Mouse (Mus musculus): ENCODE measurements at regions not wholly inside any gene's neighbourhood (a gene's known extent, or its start where the extent isn't known, plus 50 kb on each side); places are given as distances from the start of the nearest gene placed in this dataset.

- H3K27me3 ChIP-seq (ENCODE audit: control insufficient read depth): no peaks in the 10 kb centered on the region
- no peaks in the 10 kb centered on the region for H3K36me3 ChIP-seq (ENCODE audit: control insufficient read depth)
- TF ChIP-seq GATA1 (IDR thresholded peaks at IDR 0.05; ENCODE audit: low read length) (no peak), TAL1 (IDR thresholded peaks at IDR 0.05; ENCODE audit: low read length) (no peak)
- H3K4me3 ChIP-seq (replicated peaks): no peak overlapping the region
- no peaks in the 10 kb centered on the region for H3K4me1 ChIP-seq (ENCODE audit: control insufficient read depth)
- H3K9me3 ChIP-seq (ENCODE audit: control insufficient read depth, low read length): no peaks in the 10 kb centered on the region
Observed at GRCm38 (mm10) chr10:120587179-120587578, 110.9 kb upstream of the Hmga2 start.

- Histone ChIP-seq H3K4me3 (replicated peaks) (no peak overlapping the region), H3K36me3 (ENCODE audit: control insufficient read depth) (no peaks in the 10 kb centered on the region), H3K27me3 (ENCODE audit: control insufficient read depth) (no peaks in the 10 kb centered on the region), H3K4me1 (ENCODE audit: control insufficient read depth) (no peaks in the 10 kb centered on the region), H3K9me3 (ENCODE audit: control insufficient read depth, low read length) (no peaks in the 10 kb centered on the region)
- TF ChIP-seq GATA1 (IDR thresholded peaks at IDR 0.05; ENCODE audit: low read length) (no peak), TAL1 (IDR thresholded peaks at IDR 0.05; ENCODE audit: low read length) (no peak)
Observed at GRCm38 (mm10) chr10:120582497-120582896, 106.2 kb upstream of the Hmga2 start.

GRCm38 (mm10) chr10:120581547-120581946 is 105.3 kb upstream of the Hmga2 start:
- TF ChIP-seq GATA1 (IDR thresholded peaks at IDR 0.05; ENCODE audit: low read length): no peak
- Histone ChIP-seq H3K4me1 (ENCODE audit: control insufficient read depth) (no peaks in the 10 kb centered on the region), H3K4me3 (replicated peaks) (no peak overlapping the region), H3K9me3 (ENCODE audit: control insufficient read depth, low read length) (no peaks in the 10 kb centered on the region), H3K36me3 (ENCODE audit: control insufficient read depth) (no peaks in the 10 kb centered on the region), H3K27me3 (ENCODE audit: control insufficient read depth) (no peaks in the 10 kb centered on the region)

- H3K4me1 ChIP-seq (ENCODE audit: control insufficient read depth): no peaks in the 10 kb centered on the region
- TF ChIP-seq GATA1 (IDR thresholded peaks at IDR 0.05; ENCODE audit: low read length): no peak
- TF ChIP-seq TAL1 (IDR thresholded peaks at IDR 0.05; ENCODE audit: low read length): no peak
- H3K36me3 ChIP-seq (ENCODE audit: control insufficient read depth): no peaks in the 10 kb centered on the region
- H3K27me3 ChIP-seq (ENCODE audit: control insufficient read depth): no peaks in the 10 kb centered on the region
- H3K9me3 ChIP-seq (ENCODE audit: control insufficient read depth, low read length): no peaks in the 10 kb centered on the region
- H3K4me3 ChIP-seq (replicated peaks): no peak overlapping the region
Observed at GRCm38 (mm10) chr10:120576886-120577285, 100.6 kb upstream of the Hmga2 start.

GRCm38 (mm10) chr10:120576148-120576547 is 99.9 kb upstream of the Hmga2 start:
- no peaks in the 10 kb centered on the region for H3K4me1 ChIP-seq (ENCODE audit: control insufficient read depth)
- H3K9me3 ChIP-seq (ENCODE audit: control insufficient read depth, low read length): no peaks in the 10 kb centered on the region
- H3K27me3 ChIP-seq (ENCODE audit: control insufficient read depth): no peaks in the 10 kb centered on the region
- no peaks in the 10 kb centered on the region for H3K36me3 ChIP-seq (ENCODE audit: control insufficient read depth)
- H3K4me3 ChIP-seq (replicated peaks): no peak overlapping the region
- TF ChIP-seq TAL1 (IDR thresholded peaks at IDR 0.05; ENCODE audit: low read length): no peak
- no peak for TF ChIP-seq GATA1 (IDR thresholded peaks at IDR 0.05; ENCODE audit: low read length)

- H3K36me3 ChIP-seq (ENCODE audit: control insufficient read depth): no peaks in the 10 kb centered on the region
- TF ChIP-seq TAL1 (IDR thresholded peaks at IDR 0.05; ENCODE audit: low read length): no peak
- TF ChIP-seq GATA1 (IDR thresholded peaks at IDR 0.05; ENCODE audit: low read length): no peak
Observed at GRCm38 (mm10) chr10:120571340-120571739, 95.1 kb upstream of the Hmga2 start.

GRCm38 (mm10) chr10:120565992-120566391 is 89.7 kb upstream of the Hmga2 start:
- 0 out of 2 replicates have a peak, but pooled peaks cover 3% of the 10 kb centered on the region for H3K27me3 ChIP-seq (ENCODE audit: control insufficient read depth)
- no peaks in the 10 kb centered on the region for H3K4me1 ChIP-seq (ENCODE audit: control insufficient read depth)
- no peaks in the 10 kb centered on the region for H3K36me3 ChIP-seq (ENCODE audit: control insufficient read depth)
- no peak overlapping the region for H3K4me3 ChIP-seq (replicated peaks)
- TF ChIP-seq TAL1 (IDR thresholded peaks at IDR 0.05; ENCODE audit: low read length) (no peak), GATA1 (IDR thresholded peaks at IDR 0.05; ENCODE audit: low read length) (no peak)
- H3K9me3 ChIP-seq (ENCODE audit: control insufficient read depth, low read length): peaks cover 3% of the 10 kb centered on the region; the same call in 1 of the 2 replicates

More at GRCm38 (mm10) chr10:120571340-120571739, 95.1 kb upstream of the Hmga2 start:
- H3K9me3 ChIP-seq (ENCODE audit: control insufficient read depth, low read length): no peaks in the 10 kb centered on the region
- H3K27me3 ChIP-seq (ENCODE audit: control insufficient read depth): no peaks in the 10 kb centered on the region
- no peaks in the 10 kb centered on the region for H3K4me1 ChIP-seq (ENCODE audit: control insufficient read depth)
- H3K4me3 ChIP-seq (replicated peaks): no peak overlapping the region

GRCm38 (mm10) chr10:120564859-120565258 is 88.6 kb upstream of the Hmga2 start:
- no peak overlapping the region for H3K4me3 ChIP-seq (replicated peaks)
- H3K4me1 ChIP-seq (ENCODE audit: control insufficient read depth): no peaks in the 10 kb centered on the region
- TF ChIP-seq TAL1 (IDR thresholded peaks at IDR 0.05; ENCODE audit: low read length) (no peak), GATA1 (IDR thresholded peaks at IDR 0.05; ENCODE audit: low read length) (no peak)
- peaks cover 7% of the 10 kb centered on the region; the same call in 1 of the 2 replicates for H3K9me3 ChIP-seq (ENCODE audit: control insufficient read depth, low read length)
- 0 out of 2 replicates have a peak, but pooled peaks cover 3% of the 10 kb centered on the region for H3K27me3 ChIP-seq (ENCODE audit: control insufficient read depth)
- no peaks in the 10 kb centered on the region for H3K36me3 ChIP-seq (ENCODE audit: control insufficient read depth)

GRCm38 (mm10) chr10:120563926-120564325 is 87.7 kb upstream of the Hmga2 start:
- Histone ChIP-seq H3K27me3 (ENCODE audit: control insufficient read depth) (0 out of 2 replicates have a peak, but pooled peaks cover 3% of the 10 kb centered on the region), H3K4me1 (ENCODE audit: control insufficient read depth) (no peaks in the 10 kb centered on the region), H3K36me3 (ENCODE audit: control insufficient read depth) (no peaks in the 10 kb centered on the region), H3K4me3 (replicated peaks) (no peak overlapping the region), H3K9me3 (ENCODE audit: control insufficient read depth, low read length) (peaks cover 7% of the 10 kb centered on the region; the same call in 1 of the 2 replicates)
- TF ChIP-seq GATA1 (IDR thresholded peaks at IDR 0.05; ENCODE audit: low read length) (no peak), TAL1 (IDR thresholded peaks at IDR 0.05; ENCODE audit: low read length) (no peak)

- TF ChIP-seq TAL1 (IDR thresholded peaks at IDR 0.05; ENCODE audit: low read length) (no peak), GATA1 (IDR thresholded peaks at IDR 0.05; ENCODE audit: low read length) (no peak)
- H3K4me1 ChIP-seq (ENCODE audit: control insufficient read depth): no peaks in the 10 kb centered on the region
- H3K9me3 ChIP-seq (ENCODE audit: control insufficient read depth, low read length): peaks cover 7% of the 10 kb centered on the region; the same call in 1 of the 2 replicates
- H3K27me3 ChIP-seq (ENCODE audit: control insufficient read depth): 0 out of 2 replicates have a peak, but pooled peaks cover 3% of the 10 kb centered on the region
- no peaks in the 10 kb centered on the region for H3K36me3 ChIP-seq (ENCODE audit: control insufficient read depth)
- H3K4me3 ChIP-seq (replicated peaks): no peak overlapping the region
Observed at GRCm38 (mm10) chr10:120561821-120562220, 85.6 kb upstream of the Hmga2 start.
